Mouse (Mus musculus): ENCODE data around the gene Setd5. TPM values are rescaled to one million over a fixed set of nuclear protein-coding genes. Genes with fewer than 3 reads are reported as not detected.

The Setd5 gene
- polyA plus RNA-seq, 1 experiment from 2014 or later, result 57.9 TPM

- H3K27me3 ChIP-seq (ENCODE audit: control insufficient read depth, insufficient read depth, low read length), result no peaks in the 10 kb centered on the region
- no peak overlapping the region for H3K27ac ChIP-seq (replicated peaks; ENCODE audit: low read depth, low read length)
- H3K4me3 ChIP-seq (replicated peaks; ENCODE audit: low read depth, low read length), result no peak overlapping the region
- ATAC-seq (ENCODE audit: low FRiP score, low TSS enrichment), result no peak
- H3K36me3 ChIP-seq (ENCODE audit: control insufficient read depth, insufficient read depth, low read length), result peaks cover 72% of the 10 kb centered on the region
- H3K4me1 ChIP-seq (ENCODE audit: control insufficient read depth, insufficient read depth, low read length), result no peaks in the 10 kb centered on the region
- no peak overlapping the region for H3K4me2 ChIP-seq (ENCODE audit: low read length)
- H3K9ac ChIP-seq (replicated peaks; ENCODE audit: low read length), result no peak overlapping the region
- 48% methylated on average over 2 of the region's 2 CpGs for WGBS
- H3K9me3 ChIP-seq (ENCODE audit: control insufficient read depth, low read length), result no peaks in the 10 kb centered on the region
- DNase-seq, result no peak
Observed at GRCm38 (mm10) chr6:113133360-113133759, 56.2 kb downstream of the Setd5 start.

- 88% methylated on average over 1 of the region's 1 CpGs for WGBS
- H3K9me3 ChIP-seq (ENCODE audit: control insufficient read depth, low read length), result no peaks in the 10 kb centered on the region
- H3K36me3 ChIP-seq (ENCODE audit: control insufficient read depth, insufficient read depth, low read length), result peaks cover 85% of the 10 kb centered on the region
- no peak for DNase-seq
- H3K4me2 ChIP-seq (ENCODE audit: low read length), result no peak overlapping the region
- no peaks in the 10 kb centered on the region for H3K4me1 ChIP-seq (ENCODE audit: control insufficient read depth, insufficient read depth, low read length)
- no peak overlapping the region for H3K27ac ChIP-seq (replicated peaks; ENCODE audit: low read depth, low read length)
- H3K9ac ChIP-seq (replicated peaks; ENCODE audit: low read length), result no peak overlapping the region
- H3K4me3 ChIP-seq (replicated peaks; ENCODE audit: low read depth, low read length), result no peak overlapping the region
- ATAC-seq (ENCODE audit: low FRiP score, low TSS enrichment), result no peak
- no peaks in the 10 kb centered on the region for H3K27me3 ChIP-seq (ENCODE audit: control insufficient read depth, insufficient read depth, low read length)
Observed at GRCm38 (mm10) chr6:113141389-113142094, 64.4 kb downstream of the Setd5 start.

GRCm38 (mm10) chr6:113144764-113145163 is 67.6 kb downstream of the Setd5 start:
- Histone ChIP-seq H3K4me2 (ENCODE audit: low read length) (no peak overlapping the region), H3K27me3 (ENCODE audit: control insufficient read depth, insufficient read depth, low read length) (no peaks in the 10 kb centered on the region), H3K36me3 (ENCODE audit: control insufficient read depth, insufficient read depth, low read length) (peaks cover 85% of the 10 kb centered on the region), H3K9me3 (ENCODE audit: control insufficient read depth, low read length) (no peaks in the 10 kb centered on the region), H3K27ac (replicated peaks; ENCODE audit: low read depth, low read length) (no peak overlapping the region), H3K9ac (replicated peaks; ENCODE audit: low read length) (no peak overlapping the region), H3K4me3 (replicated peaks; ENCODE audit: low read depth, low read length) (no peak overlapping the region), H3K4me1 (ENCODE audit: control insufficient read depth, insufficient read depth, low read length) (no peaks in the 10 kb centered on the region)
- ATAC-seq (ENCODE audit: low FRiP score, low TSS enrichment) (no peak), DNase-seq (no peak)
- WGBS, result 98% methylated on average over 1 of the region's 1 CpGs

GRCm38 (mm10) chr6:113145249-113145648 is 68.1 kb downstream of the Setd5 start:
- Histone ChIP-seq H3K9me3 (ENCODE audit: control insufficient read depth, low read length) (no peaks in the 10 kb centered on the region), H3K27ac (replicated peaks; ENCODE audit: low read depth, low read length) (no peak overlapping the region), H3K4me3 (replicated peaks; ENCODE audit: low read depth, low read length) (no peak overlapping the region), H3K36me3 (ENCODE audit: control insufficient read depth, insufficient read depth, low read length) (peaks cover 86% of the 10 kb centered on the region), H3K27me3 (ENCODE audit: control insufficient read depth, insufficient read depth, low read length) (no peaks in the 10 kb centered on the region), H3K4me2 (ENCODE audit: low read length) (no peak overlapping the region), H3K4me1 (ENCODE audit: control insufficient read depth, insufficient read depth, low read length) (no peaks in the 10 kb centered on the region), H3K9ac (replicated peaks; ENCODE audit: low read length) (no peak overlapping the region)
- ATAC-seq (ENCODE audit: low FRiP score, low TSS enrichment), result no peak
- no peak for DNase-seq
- 95% methylated on average over 4 of the region's 4 CpGs for WGBS

- ATAC-seq (ENCODE audit: low FRiP score, low TSS enrichment), result no peak
- DNase-seq, result no peak
- Histone ChIP-seq H3K4me2 (ENCODE audit: low read length) (no peak overlapping the region), H3K9me3 (ENCODE audit: control insufficient read depth, low read length) (no peaks in the 10 kb centered on the region), H3K36me3 (ENCODE audit: control insufficient read depth, insufficient read depth, low read length) (peaks cover 70% of the 10 kb centered on the region), H3K9ac (replicated peaks; ENCODE audit: low read length) (no peak overlapping the region), H3K4me1 (ENCODE audit: control insufficient read depth, insufficient read depth, low read length) (no peaks in the 10 kb centered on the region), H3K27me3 (ENCODE audit: control insufficient read depth, insufficient read depth, low read length) (no peaks in the 10 kb centered on the region), H3K4me3 (replicated peaks; ENCODE audit: low read depth, low read length) (no peak overlapping the region), H3K27ac (replicated peaks; ENCODE audit: low read depth, low read length) (no peak overlapping the region)
- 97% methylated on average over 8 of the region's 8 CpGs for WGBS
Observed at GRCm38 (mm10) chr6:113154071-113154470, 76.9 kb downstream of the Setd5 start.

GRCm38 (mm10) chr6:113154886-113155285 is 77.7 kb downstream of the Setd5 start:
- H3K4me3 ChIP-seq (replicated peaks; ENCODE audit: low read depth, low read length), result no peak overlapping the region
- ATAC-seq (ENCODE audit: low FRiP score, low TSS enrichment) (no peak), DNase-seq (no peak)
- H3K4me2 ChIP-seq (ENCODE audit: low read length), result no peak overlapping the region
- H3K9me3 ChIP-seq (ENCODE audit: control insufficient read depth, low read length), result no peaks in the 10 kb centered on the region
- H3K27ac ChIP-seq (replicated peaks; ENCODE audit: low read depth, low read length), result no peak overlapping the region
- WGBS, result 83% methylated on average over 6 of the region's 6 CpGs
- H3K4me1 ChIP-seq (ENCODE audit: control insufficient read depth, insufficient read depth, low read length), result no peaks in the 10 kb centered on the region
- H3K27me3 ChIP-seq (ENCODE audit: control insufficient read depth, insufficient read depth, low read length), result no peaks in the 10 kb centered on the region
- peaks cover 65% of the 10 kb centered on the region for H3K36me3 ChIP-seq (ENCODE audit: control insufficient read depth, insufficient read depth, low read length)
- H3K9ac ChIP-seq (replicated peaks; ENCODE audit: low read length), result no peak overlapping the region

- Histone ChIP-seq H3K4me3 (replicated peaks; ENCODE audit: low read depth, low read length) (no peak overlapping the region), H3K4me1 (ENCODE audit: control insufficient read depth, insufficient read depth, low read length) (no peaks in the 10 kb centered on the region), H3K9ac (replicated peaks; ENCODE audit: low read length) (no peak overlapping the region), H3K4me2 (ENCODE audit: low read length) (no peak overlapping the region), H3K36me3 (ENCODE audit: control insufficient read depth, insufficient read depth, low read length) (peaks cover 61% of the 10 kb centered on the region), H3K9me3 (ENCODE audit: control insufficient read depth, low read length) (no peaks in the 10 kb centered on the region), H3K27me3 (ENCODE audit: control insufficient read depth, insufficient read depth, low read length) (no peaks in the 10 kb centered on the region), H3K27ac (replicated peaks; ENCODE audit: low read depth, low read length) (no peak overlapping the region)
- 94% methylated on average over 4 of the region's 4 CpGs for WGBS
- ATAC-seq (ENCODE audit: low FRiP score, low TSS enrichment) (no peak), DNase-seq (no peak)
Observed at GRCm38 (mm10) chr6:113156064-113156463, 78.9 kb downstream of the Setd5 start.

GRCm38 (mm10) chr6:113160106-113160505 is 82.9 kb downstream of the Setd5 start:
- H3K36me3 ChIP-seq (ENCODE audit: control insufficient read depth, insufficient read depth, low read length), result peaks cover 22% of the 10 kb centered on the region
- H3K27ac ChIP-seq (replicated peaks; ENCODE audit: low read depth, low read length), result no peak overlapping the region
- ATAC-seq (ENCODE audit: low FRiP score, low TSS enrichment) (no peak), DNase-seq (no peak)
- H3K27me3 ChIP-seq (ENCODE audit: control insufficient read depth, insufficient read depth, low read length), result no peaks in the 10 kb centered on the region
- H3K4me1 ChIP-seq (ENCODE audit: control insufficient read depth, insufficient read depth, low read length), result no peaks in the 10 kb centered on the region
- WGBS, result 98% methylated on average over 10 of the region's 10 CpGs
- H3K4me3 ChIP-seq (replicated peaks; ENCODE audit: low read depth, low read length), result no peak overlapping the region
- no peak overlapping the region for H3K4me2 ChIP-seq (ENCODE audit: low read length)
- no peak overlapping the region for H3K9ac ChIP-seq (replicated peaks; ENCODE audit: low read length)
- no peaks in the 10 kb centered on the region for H3K9me3 ChIP-seq (ENCODE audit: control insufficient read depth, low read length)

GRCm38 (mm10) chr6:113161982-113162381 is 84.8 kb downstream of the Setd5 start:
- Histone ChIP-seq H3K27me3 (ENCODE audit: control insufficient read depth, insufficient read depth, low read length) (no peaks in the 10 kb centered on the region), H3K36me3 (ENCODE audit: control insufficient read depth, insufficient read depth, low read length) (peaks cover 11% of the 10 kb centered on the region), H3K4me3 (replicated peaks; ENCODE audit: low read depth, low read length) (no peak overlapping the region), H3K27ac (replicated peaks; ENCODE audit: low read depth, low read length) (no peak overlapping the region), H3K4me1 (ENCODE audit: control insufficient read depth, insufficient read depth, low read length) (no peaks in the 10 kb centered on the region), H3K4me2 (ENCODE audit: low read length) (no peak overlapping the region), H3K9me3 (ENCODE audit: control insufficient read depth, low read length) (no peaks in the 10 kb centered on the region), H3K9ac (replicated peaks; ENCODE audit: low read length) (no peak overlapping the region)
- 96% methylated on average over 1 of the region's 1 CpGs for WGBS
- DNase-seq, result no peak
- no peak for ATAC-seq (ENCODE audit: low FRiP score, low TSS enrichment)

Measured in midbrain, embryonic 14.5 days (tissue).